Mouse (Mus musculus) liver, postnatal 0 days (tissue): ENCODE results near the gene Iqcb1.

Experiments
- CTCF ChIP-seq: sonication (generic); IDR thresholded peaks from 2 replicates; pipeline ENCODE4 v1.5.1; 2016; ENCODE audit warnings: antibody characterized with exemption, low read depth
- EP300 ChIP-seq: IDR thresholded peaks from 2 replicates; pipeline ENCODE4 v1.6.1; 2016; ENCODE audit warnings: antibody characterized with exemption, low read depth, mild to moderate bottlenecking

GRCm38 (mm10) chr16:36820016-36820415 is 8.2 kb upstream of the Iqcb1 start:
- TF ChIP-seq CTCF = no peak
- no peak for TF ChIP-seq EP300
